Mouse (Mus musculus): ENCODE measurements at regions not wholly inside any gene's neighbourhood (a gene's known extent, or its start where the extent isn't known, plus 50 kb on each side); places are given as distances from the start of the nearest gene placed in this dataset.

DNA sequence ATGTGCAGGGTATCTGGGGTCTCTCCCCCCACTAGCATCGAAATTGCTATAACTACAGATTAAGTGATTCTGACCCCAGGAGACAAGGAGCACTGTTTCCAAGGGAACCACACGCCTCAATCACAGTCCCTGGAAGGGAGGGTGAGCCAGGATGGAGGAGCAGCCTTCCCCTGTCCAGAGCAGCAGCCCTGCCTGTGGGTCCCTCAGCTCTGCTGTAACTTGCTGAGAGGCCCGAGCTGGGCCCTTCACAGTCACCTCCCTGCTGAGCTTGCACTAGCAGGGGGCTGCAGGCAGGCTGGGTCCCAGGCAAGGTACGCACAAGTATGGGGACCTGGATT is 62.4 kb upstream of the Unc5b start:
- Histone ChIP-seq H3K27ac (ENCODE audit: low read depth) (no peak overlapping the region), H3K27me3 (ENCODE audit: control insufficient read depth, insufficient read depth, low read length) (no peaks in the 10 kb centered on the region), H3K36me3 (replicated peaks; ENCODE audit: control insufficient read depth, insufficient read depth, low read length) (no peaks in the 10 kb centered on the region), H3K9ac (replicated peaks; ENCODE audit: low read depth, low read length) (no peak overlapping the region), H3K4me1 (ENCODE audit: control insufficient read depth, insufficient read depth) (no peaks in the 10 kb centered on the region), H3K4me2 (ENCODE audit: low read depth, low read length) (no peak overlapping the region), H3K4me3 (ENCODE audit: low read depth, low read length) (no peak overlapping the region), H3K9me3 (replicated peaks; ENCODE audit: control insufficient read depth, low read length) (no peaks in the 10 kb centered on the region)
- ATAC-seq (ENCODE audit: insufficient read depth, low read depth) (no peak), DNase-seq (ENCODE audit: low spot score) (no peak)
- TF ChIP-seq CTCF (IDR thresholded peaks at IDR 0.05; ENCODE audit: low read depth) (no peak), EP300 (IDR thresholded peaks at IDR 0.05; ENCODE audit: low read depth) (no peak)
- WGBS, result 59% methylated on average over 4 of the region's 4 CpGs

DNA sequence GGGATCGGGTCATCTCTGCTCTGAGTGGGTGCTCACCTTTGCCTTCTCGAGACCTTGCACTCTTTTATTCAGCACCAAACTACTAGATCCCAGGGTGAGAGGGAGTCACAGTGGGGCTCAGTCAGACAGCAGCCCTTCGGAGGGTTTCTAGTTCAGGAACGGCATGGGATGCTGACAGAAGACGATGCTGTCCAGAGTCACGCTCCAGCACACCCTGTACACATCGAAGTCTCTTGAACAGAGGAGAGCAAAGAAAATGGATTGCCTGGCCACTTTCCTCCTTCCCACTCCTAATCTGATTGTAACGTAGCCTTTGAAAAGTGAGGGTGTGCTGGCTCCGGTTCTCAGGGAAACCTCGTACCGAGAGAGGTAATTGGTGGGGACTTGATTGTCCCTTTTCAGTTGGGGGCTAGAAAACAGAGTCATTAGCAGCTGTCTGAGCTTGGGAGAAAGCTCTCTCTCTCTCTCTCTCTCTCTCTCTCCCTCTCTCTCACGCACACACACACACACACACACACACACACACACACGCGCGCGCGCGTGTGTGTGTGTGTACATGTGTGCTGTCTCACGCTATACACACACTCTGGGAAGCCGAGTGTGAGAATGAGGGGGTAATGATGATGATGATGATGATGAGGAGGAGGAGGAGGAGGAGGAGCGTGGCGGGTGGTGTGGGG is 61.9 kb upstream of the Unc5b start:
- H3K4me3 ChIP-seq (ENCODE audit: low read depth, low read length), result no peak overlapping the region
- ATAC-seq (ENCODE audit: insufficient read depth, low read depth) (no peak), DNase-seq (ENCODE audit: low spot score) (no peak)
- no peak overlapping the region for H3K9ac ChIP-seq (replicated peaks; ENCODE audit: low read depth, low read length)
- no peak overlapping the region for H3K27ac ChIP-seq (ENCODE audit: low read depth)
- H3K9me3 ChIP-seq (replicated peaks; ENCODE audit: control insufficient read depth, low read length), result no peaks in the 10 kb centered on the region
- 55% methylated on average over 22 of the region's 22 CpGs for WGBS
- no peak overlapping the region for H3K4me2 ChIP-seq (ENCODE audit: low read depth, low read length)
- TF ChIP-seq CTCF (IDR thresholded peaks at IDR 0.05; ENCODE audit: low read depth), result no peak
- no peak for TF ChIP-seq EP300 (IDR thresholded peaks at IDR 0.05; ENCODE audit: low read depth)
- H3K36me3 ChIP-seq (replicated peaks; ENCODE audit: control insufficient read depth, insufficient read depth, low read length), result no peaks in the 10 kb centered on the region
- no peaks in the 10 kb centered on the region for H3K27me3 ChIP-seq (ENCODE audit: control insufficient read depth, insufficient read depth, low read length)
- H3K4me1 ChIP-seq (ENCODE audit: control insufficient read depth, insufficient read depth), result no peaks in the 10 kb centered on the region

DNA sequence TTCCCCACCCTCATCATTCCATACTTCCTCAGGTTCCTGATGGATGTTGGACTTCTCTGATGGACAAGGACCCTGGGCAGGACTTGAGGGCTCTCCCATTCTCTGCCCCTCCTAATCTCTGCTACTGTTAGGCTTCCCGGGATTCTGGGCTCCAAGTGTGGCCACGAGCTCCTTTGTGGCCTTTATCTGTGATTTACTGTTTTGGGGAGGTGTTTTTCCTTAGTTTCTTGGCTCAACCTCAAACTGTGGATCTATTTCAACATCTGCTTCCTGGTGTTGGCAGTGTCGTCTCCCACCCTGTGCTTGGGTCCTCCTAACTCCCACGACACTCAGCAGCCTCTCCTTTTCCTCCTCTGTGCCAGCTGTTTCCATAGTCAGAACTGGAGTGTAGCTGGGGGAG is 61.3 kb upstream of the Unc5b start:
- DNase-seq (ENCODE audit: low spot score) (no peak), ATAC-seq (ENCODE audit: insufficient read depth, low read depth) (no peak)
- WGBS, result 20% methylated on average over 4 of the region's 4 CpGs
- H3K27ac ChIP-seq (ENCODE audit: low read depth), result no peak overlapping the region
- H3K9ac ChIP-seq (replicated peaks; ENCODE audit: low read depth, low read length), result no peak overlapping the region
- H3K36me3 ChIP-seq (replicated peaks; ENCODE audit: control insufficient read depth, insufficient read depth, low read length), result no peaks in the 10 kb centered on the region
- no peaks in the 10 kb centered on the region for H3K9me3 ChIP-seq (replicated peaks; ENCODE audit: control insufficient read depth, low read length)
- no peak overlapping the region for H3K4me2 ChIP-seq (ENCODE audit: low read depth, low read length)
- H3K4me1 ChIP-seq (ENCODE audit: control insufficient read depth, insufficient read depth), result no peaks in the 10 kb centered on the region
- H3K4me3 ChIP-seq (ENCODE audit: low read depth, low read length), result no peak overlapping the region
- TF ChIP-seq CTCF (IDR thresholded peaks at IDR 0.05; ENCODE audit: low read depth) (no peak), EP300 (IDR thresholded peaks at IDR 0.05; ENCODE audit: low read depth) (no peak)
- no peaks in the 10 kb centered on the region for H3K27me3 ChIP-seq (ENCODE audit: control insufficient read depth, insufficient read depth, low read length)

DNA sequence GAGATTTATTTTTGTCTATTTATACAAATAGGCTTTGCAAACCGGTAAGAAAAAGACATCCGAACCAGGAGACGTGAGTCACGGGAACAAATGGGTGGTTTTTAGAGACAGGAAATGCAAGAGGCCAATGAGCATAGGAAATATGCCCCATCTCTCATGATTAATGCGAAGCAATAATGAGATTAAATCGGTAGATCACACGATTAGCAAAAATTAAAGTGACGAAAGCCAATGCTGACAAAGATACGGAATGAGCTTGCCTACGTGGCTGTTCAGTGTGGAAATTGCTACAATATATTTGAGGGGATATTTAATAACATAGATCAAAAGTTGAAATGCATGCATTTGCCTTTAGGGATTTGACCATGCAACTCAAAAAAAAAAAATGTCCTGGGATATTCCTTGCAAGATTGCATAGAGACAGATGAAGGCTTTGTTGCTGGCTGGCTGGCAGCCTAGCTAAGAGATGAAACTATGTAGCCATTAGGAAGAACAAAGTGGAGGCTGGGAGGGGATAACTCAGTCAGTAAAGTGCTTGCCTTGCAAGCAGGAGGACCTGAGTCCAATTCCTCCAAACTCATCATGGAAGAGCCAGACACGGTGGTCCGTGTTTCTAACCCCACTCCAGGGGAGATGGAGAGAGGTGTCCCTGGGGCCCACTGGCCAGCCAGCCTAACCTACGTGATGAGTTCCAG is 60.2 kb upstream of the Unc5b start:
- Histone ChIP-seq H3K27ac (ENCODE audit: low read depth) (no peak overlapping the region), H3K9ac (replicated peaks; ENCODE audit: low read depth, low read length) (no peak overlapping the region), H3K4me1 (ENCODE audit: control insufficient read depth, insufficient read depth) (no peaks in the 10 kb centered on the region), H3K27me3 (ENCODE audit: control insufficient read depth, insufficient read depth, low read length) (no peaks in the 10 kb centered on the region), H3K36me3 (replicated peaks; ENCODE audit: control insufficient read depth, insufficient read depth, low read length) (no peaks in the 10 kb centered on the region), H3K9me3 (replicated peaks; ENCODE audit: control insufficient read depth, low read length) (no peaks in the 10 kb centered on the region), H3K4me3 (ENCODE audit: low read depth, low read length) (no peak overlapping the region), H3K4me2 (ENCODE audit: low read depth, low read length) (no peak overlapping the region)
- ATAC-seq (ENCODE audit: insufficient read depth, low read depth), result no peak
- DNase-seq (ENCODE audit: low spot score), result no peak
- WGBS, result 80% methylated on average over 13 of the region's 13 CpGs
- TF ChIP-seq CTCF (IDR thresholded peaks at IDR 0.05; ENCODE audit: low read depth) (no peak), EP300 (IDR thresholded peaks at IDR 0.05; ENCODE audit: low read depth) (no peak)

DNA sequence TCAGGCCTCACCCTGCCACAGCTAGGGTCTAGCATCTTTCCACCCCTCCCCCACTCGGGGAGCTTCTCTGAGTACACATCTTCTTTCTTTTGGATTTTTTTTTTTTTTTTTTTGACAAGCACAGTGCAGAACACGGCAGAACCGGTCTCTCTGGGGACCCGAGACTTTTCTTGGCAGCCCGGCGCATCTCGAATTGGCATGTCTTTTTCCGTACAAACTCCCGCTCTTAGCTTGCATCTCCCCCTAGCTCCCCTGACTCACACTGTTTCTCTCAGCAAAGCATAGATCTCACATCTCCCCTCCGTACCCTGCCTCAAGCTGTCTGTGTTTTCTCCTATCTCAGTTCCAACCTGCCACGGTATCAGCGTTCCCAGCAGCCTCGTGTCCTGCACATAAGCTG is 58.4 kb upstream of the Unc5b start:
- no peaks in the 10 kb centered on the region for H3K27me3 ChIP-seq (ENCODE audit: control insufficient read depth, insufficient read depth, low read length)
- no peaks in the 10 kb centered on the region for H3K9me3 ChIP-seq (replicated peaks; ENCODE audit: control insufficient read depth, low read length)
- 48% methylated on average over 13 of the region's 13 CpGs for WGBS
- DNase-seq (ENCODE audit: low spot score) (no peak), ATAC-seq (ENCODE audit: insufficient read depth, low read depth) (no peak)
- no peaks in the 10 kb centered on the region for H3K36me3 ChIP-seq (replicated peaks; ENCODE audit: control insufficient read depth, insufficient read depth, low read length)
- no peak overlapping the region for H3K4me3 ChIP-seq (ENCODE audit: low read depth, low read length)
- no peak overlapping the region for H3K4me2 ChIP-seq (ENCODE audit: low read depth, low read length)
- H3K4me1 ChIP-seq (ENCODE audit: control insufficient read depth, insufficient read depth), result no peaks in the 10 kb centered on the region
- no peak overlapping the region for H3K9ac ChIP-seq (replicated peaks; ENCODE audit: low read depth, low read length)
- TF ChIP-seq EP300 (IDR thresholded peaks at IDR 0.05; ENCODE audit: low read depth), result no peak
- H3K27ac ChIP-seq (ENCODE audit: low read depth), result no peak overlapping the region

DNA sequence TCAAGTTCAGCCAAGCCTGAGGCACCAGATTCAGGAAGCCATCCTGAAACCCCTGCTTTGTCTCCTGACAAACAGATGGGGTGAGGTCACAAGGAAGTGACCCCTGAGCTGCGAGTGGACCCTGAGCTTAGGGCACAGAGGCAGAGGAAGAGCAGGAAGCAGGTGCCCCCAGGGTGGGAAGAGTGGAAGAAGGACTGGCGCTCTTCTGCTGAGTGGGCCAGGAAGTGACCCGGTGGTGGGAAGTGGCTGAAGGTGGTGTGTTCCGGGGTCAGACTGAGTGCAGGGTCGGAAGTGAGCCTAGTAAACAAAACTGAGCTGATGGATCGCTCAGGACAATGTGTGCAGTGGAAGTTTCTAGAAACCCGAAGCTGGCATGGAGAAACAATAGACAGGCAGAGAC is 57.2 kb upstream of the Unc5b start:
- no peaks in the 10 kb centered on the region for H3K36me3 ChIP-seq (replicated peaks; ENCODE audit: control insufficient read depth, insufficient read depth, low read length)
- no peak overlapping the region for H3K4me2 ChIP-seq (ENCODE audit: low read depth, low read length)
- no peak for DNase-seq (ENCODE audit: low spot score)
- no peak overlapping the region for H3K27ac ChIP-seq (ENCODE audit: low read depth)
- TF ChIP-seq EP300 (IDR thresholded peaks at IDR 0.05; ENCODE audit: low read depth), result no peak
- no peak for TF ChIP-seq CTCF (IDR thresholded peaks at IDR 0.05; ENCODE audit: low read depth)
- H3K4me1 ChIP-seq (ENCODE audit: control insufficient read depth, insufficient read depth), result no peaks in the 10 kb centered on the region
- no peaks in the 10 kb centered on the region for H3K9me3 ChIP-seq (replicated peaks; ENCODE audit: control insufficient read depth, low read length)
- WGBS, result 53% methylated on average over 7 of the region's 7 CpGs
- H3K27me3 ChIP-seq (ENCODE audit: control insufficient read depth, insufficient read depth, low read length), result no peaks in the 10 kb centered on the region
- no peak overlapping the region for H3K9ac ChIP-seq (replicated peaks; ENCODE audit: low read depth, low read length)
- H3K4me3 ChIP-seq (ENCODE audit: low read depth, low read length), result no peak overlapping the region
- ATAC-seq (ENCODE audit: insufficient read depth, low read depth), result no peak
